Mouse (Mus musculus) Patski (cell line): Measurements from ENCODE around the gene Ap3s2. TPM values are rescaled to one million over a fixed set of nuclear protein-coding genes. Genes with fewer than 3 reads are reported as not detected.

ENCODE experiments used
- ATAC-seq: fragments of 100-300 bp; one replicate; pipeline ENCODE4 v1.8.0; 2021
- CTCF ChIA-PET: fragments of 350-600 bp; sonication (Branson Sonifier 250); formaldehyde crosslinking; loops from one replicate; lab custom pipeline; 2022; ENCODE audit warnings: inconsistent platforms; lab: Charles Lee
- POLR2A ChIA-PET: fragments of 350-600 bp; sonication (Branson Sonifier 250); formaldehyde crosslinking; loops from one replicate; lab custom pipeline; 2022; ENCODE audit warnings: antibody characterized with exemption, inconsistent platforms; lab: Charles Lee
- DNase-seq: peaks from one replicate; pipeline ENCODE4 v3.0.0-alpha.2; 2011; ENCODE audit warnings: low read depth, low spot score
- H3K27me3 ChIP-seq: fragments of 371-371 bp; one replicate; pipeline ENCODE4 v1.5.1; 2021
- CTCF ChIP-seq: fragments of 100-300 bp; IDR thresholded peaks from one replicate; pipeline ENCODE4 v1.5.1; 2021
- in situ Hi-C: fragments of 300-500 bp; cut with MboI; formaldehyde crosslinking; loops from 3 replicates; pipeline ENCODE4 v1.11.1; 2018; ENCODE audit warnings: low pct_unique_long_range_greater_than_20kb, mixed read lengths
- polyA plus RNA-seq: library from polyadenylated mRNA; unstranded; gene quantifications from one replicate; pipeline ENCODE4 v1.2.3, GENCODE M21; 2021

Ap3s2 gene
- polyA plus RNA-seq, 1 experiment from 2014 or later, result 32.7 TPM

GRCm38 (mm10) chr7:79847456-79848451, 72.7 kb downstream of the Ap3s2 start:
- ATAC-seq, result no peak
- in situ Hi-C loops, result no loop called here
- no peak for TF ChIP-seq CTCF
- CTCF ChIA-PET, result no interaction called here
- DNase-seq, result no peak
- no peaks in the 10 kb centered on the region for H3K27me3 ChIP-seq
- POLR2A ChIA-PET, result interaction anchor here (0.6 kb wide), 1 partner anchor 15 kb away, joined by 3 read pairs; no protein-coding TSS in a partner anchor

GRCm38 (mm10) chr7:79846342-79846741, 74.1 kb downstream of the Ap3s2 start:
- in situ Hi-C loops, result no loop called here

GRCm38 (mm10) chr7:79844090-79844802, 76.2 kb downstream of the Ap3s2 start:
- ChIA-PET POLR2A (no interaction called here), CTCF (no interaction called here)
- H3K27me3 ChIP-seq, result no peaks in the 10 kb centered on the region
- ATAC-seq (no peak), DNase-seq (no peak)
- no peak for TF ChIP-seq CTCF
- in situ Hi-C loops, result no loop called here

More at GRCm38 (mm10) chr7:79846342-79846741, 74.1 kb downstream of the Ap3s2 start:
- DNase-seq (no peak), ATAC-seq (no peak)
- no peak for TF ChIP-seq CTCF
- CTCF ChIA-PET, result no interaction called here
- POLR2A ChIA-PET, result no interaction called here
- no peaks in the 10 kb centered on the region for H3K27me3 ChIP-seq

DNA sequence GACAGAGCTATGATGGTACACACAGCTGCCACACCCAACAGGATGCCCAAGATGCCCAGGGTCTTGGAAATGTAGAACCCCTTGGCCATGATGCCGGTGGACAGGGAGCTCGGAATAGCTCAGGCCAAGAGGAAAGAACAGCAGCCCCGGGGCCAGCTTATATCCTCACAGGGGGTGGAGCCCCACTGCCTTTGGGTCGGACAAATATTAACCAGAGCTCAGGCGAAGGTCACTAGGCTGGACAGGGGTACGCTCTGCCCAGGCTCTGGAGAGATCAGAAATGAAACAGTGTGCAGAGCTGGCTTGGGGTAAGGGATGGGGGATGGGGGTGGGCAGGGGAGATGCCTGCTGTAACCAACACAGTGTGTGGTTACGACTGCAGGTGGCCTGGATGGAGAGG, 78.3 kb downstream of the Ap3s2 start:
- in situ Hi-C loops, result no loop called here
- CTCF ChIA-PET, result interaction anchor here (1.0 to 1.5 kb wide), 3 partner anchors 16 to 21 kb away, joined by 3 read pairs; no protein-coding TSS in a partner anchor
- ATAC-seq (no peak), DNase-seq (no peak)
- H3K27me3 ChIP-seq, result no peaks in the 10 kb centered on the region
- TF ChIP-seq CTCF, result no peak
- POLR2A ChIA-PET, result interaction anchor here (0.9 kb wide), 1 partner anchor 31 kb away, joined by 3 read pairs; no protein-coding TSS in a partner anchor

DNA sequence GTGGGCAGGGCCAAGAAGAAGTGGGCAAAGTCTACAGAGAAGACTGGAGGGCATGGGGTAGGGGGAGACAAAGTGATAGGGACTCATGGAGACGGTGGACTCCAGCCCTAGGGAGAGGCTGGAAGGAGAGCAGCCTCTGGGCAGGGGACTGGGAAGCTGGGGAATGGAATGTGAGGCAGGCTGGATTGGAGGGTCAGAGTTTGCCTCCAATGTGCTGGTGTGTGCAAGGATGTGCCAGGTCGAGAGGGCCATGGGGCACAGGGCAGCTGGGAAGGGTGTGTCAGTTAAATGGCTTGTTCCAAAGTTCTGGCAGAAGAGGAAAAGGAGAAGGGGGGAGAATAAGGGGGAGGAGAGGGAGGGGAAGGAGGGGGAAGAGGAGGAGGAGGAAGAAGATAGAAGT, 83.2 kb downstream of the Ap3s2 start:
- DNase-seq (no peak), ATAC-seq (no peak)
- no peak for TF ChIP-seq CTCF
- CTCF ChIA-PET, result no interaction called here
- in situ Hi-C loops, result no loop called here
- no peaks in the 10 kb centered on the region for H3K27me3 ChIP-seq
- POLR2A ChIA-PET, result no interaction called here

DNA sequence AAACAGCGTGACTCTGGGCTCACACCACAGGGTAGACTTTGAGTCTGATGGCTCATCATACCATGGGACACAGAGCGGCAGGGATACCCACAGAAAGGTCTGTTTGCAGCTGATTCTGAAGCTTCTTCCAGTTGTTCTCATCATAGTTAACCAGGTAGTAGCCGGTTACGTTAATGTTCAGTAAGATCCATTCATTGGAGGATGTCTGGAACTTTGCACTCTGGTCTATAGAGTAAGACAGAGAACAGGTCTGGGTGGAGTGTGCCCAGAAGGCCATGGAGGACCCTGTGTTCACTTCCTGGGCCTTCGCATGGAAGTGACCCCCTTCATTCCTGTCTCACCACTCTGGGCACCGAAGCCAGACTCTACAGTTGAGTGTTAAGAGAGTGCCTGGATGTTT, 85.3 kb downstream of the Ap3s2 start:
- no peak for ATAC-seq
- in situ Hi-C loops, result no loop called here
- ChIA-PET POLR2A (no interaction called here), CTCF (no interaction called here)
- TF ChIP-seq CTCF, result no peak
- no peak for DNase-seq
- no peaks in the 10 kb centered on the region for H3K27me3 ChIP-seq

GRCm38 (mm10) chr7:79832980-79833379, 87.5 kb downstream of the Ap3s2 start:
- DNase-seq, result no peak
- POLR2A ChIA-PET, result no interaction called here
- in situ Hi-C loops, result no loop called here
- CTCF ChIA-PET, result interaction anchor here (1.2 kb wide), 1 partner anchor 52 kb away, joined by 5 read pairs; no protein-coding TSS in a partner anchor
- TF ChIP-seq CTCF, result no peak
- no peak for ATAC-seq
- H3K27me3 ChIP-seq, result no peaks in the 10 kb centered on the region

GRCm38 (mm10) chr7:79831585-79831984, 88.9 kb downstream of the Ap3s2 start:
- no peak for TF ChIP-seq CTCF
- ChIA-PET CTCF (interaction anchor here (1.4 kb wide), 1 partner anchor 17 kb away, joined by 3 read pairs; no protein-coding TSS in a partner anchor), POLR2A (no interaction called here)
- no peak for ATAC-seq
- no peak for DNase-seq
- in situ Hi-C loops, result no loop called here
- no peaks in the 10 kb centered on the region for H3K27me3 ChIP-seq

DNA sequence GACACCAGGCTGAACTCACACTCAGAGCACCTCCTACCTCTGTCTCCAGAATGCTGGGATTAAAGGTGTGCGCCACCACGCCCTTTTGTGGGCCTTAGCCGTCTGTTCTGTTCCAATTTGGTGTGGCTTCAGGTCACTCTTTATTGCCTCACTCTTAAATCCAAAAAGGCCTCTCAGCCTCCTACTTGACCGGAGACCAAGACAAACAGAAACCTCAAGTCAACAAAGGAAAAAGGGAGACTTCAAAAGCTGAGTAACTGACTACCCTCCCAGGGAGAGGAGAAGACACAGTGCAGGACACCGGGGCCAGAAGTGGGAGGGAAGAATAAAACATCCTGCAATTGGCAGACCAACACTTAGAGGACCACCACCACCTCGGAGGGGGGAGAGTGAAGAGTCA, 89.3 kb downstream of the Ap3s2 start:
- ATAC-seq (no peak), DNase-seq (no peak)
- ChIA-PET CTCF (interaction anchor here (1.4 kb wide), 1 partner anchor 16 kb away, joined by 3 read pairs; no protein-coding TSS in a partner anchor), POLR2A (no interaction called here)
- in situ Hi-C loops, result no loop called here
- no peaks in the 10 kb centered on the region for H3K27me3 ChIP-seq
- no peak for TF ChIP-seq CTCF

DNA sequence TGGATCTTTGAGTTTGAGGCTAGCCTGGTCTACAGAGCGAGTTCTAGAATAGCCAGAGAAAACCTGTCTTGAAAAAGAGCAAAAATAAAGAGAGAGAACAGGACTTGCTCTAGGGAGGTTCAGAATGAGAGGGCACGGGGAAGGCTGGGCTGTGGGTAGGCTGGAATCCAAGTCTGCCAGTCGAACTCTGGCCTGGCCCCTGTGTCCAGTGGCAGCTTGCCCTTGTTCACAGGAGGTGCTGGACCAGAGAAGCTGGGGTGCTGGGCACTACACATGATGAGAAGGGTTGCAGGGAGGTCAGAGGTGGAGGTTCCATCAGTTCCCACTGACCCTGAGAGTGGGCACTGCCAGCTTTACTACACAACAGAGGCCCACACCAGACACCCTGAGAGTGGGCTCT, 92.1 kb downstream of the Ap3s2 start:
- H3K27me3 ChIP-seq, result no peaks in the 10 kb centered on the region
- ChIA-PET CTCF (no interaction called here), POLR2A (no interaction called here)
- no peak for TF ChIP-seq CTCF
- DNase-seq, result no peak
- no peak for ATAC-seq
- in situ Hi-C loops, result no loop called here

Other genes with a start within 250 kb of the Ap3s2 start
- gene Kif7, start 204.9 kb downstream of the Ap3s2 start, polyA plus RNA-seq, result 9.6 TPM
- gene Plin1, start 187.7 kb downstream of the Ap3s2 start, polyA plus RNA-seq, result 0.06 TPM
- 17.5 TPM for gene Pex11a, start 177.5 kb downstream of the Ap3s2 start, polyA plus RNA-seq
- 2.1 TPM for gene Wdr93, start 177.5 kb downstream of the Ap3s2 start, polyA plus RNA-seq
- gene Mesp1, start 126.9 kb downstream of the Ap3s2 start, polyA plus RNA-seq, result not detected
- gene Mesp2, start 109.9 kb downstream of the Ap3s2 start, polyA plus RNA-seq, result 0.15 TPM
- gene Anpep, start 59.6 kb downstream of the Ap3s2 start, polyA plus RNA-seq, result 14.9 TPM
- 37.3 TPM for gene Arpin, start 14.7 kb upstream of the Ap3s2 start, polyA plus RNA-seq
- gene Zfp710, start 104.2 kb upstream of the Ap3s2 start, polyA plus RNA-seq, result 15.9 TPM
- 679 TPM for gene Idh2, start 194.7 kb upstream of the Ap3s2 start, polyA plus RNA-seq